Mouse (Mus musculus): ENCODE measurements around the gene Spast. TPM values are rescaled to one million over a fixed set of nuclear protein-coding genes. Genes with fewer than 3 reads are reported as not detected.
A peak's percentile ranks its signal among the peaks of the same experiment; 100 is the strongest.
"Not testable (repeated sequence)": the region's sequence is repeated elsewhere in the genome, so short reads cannot be mapped to it uniquely, and the experiment has no call there.

Spast gene
- polyA plus RNA-seq, 1 experiment from 2014 or later, result 27.5 TPM

DNA sequence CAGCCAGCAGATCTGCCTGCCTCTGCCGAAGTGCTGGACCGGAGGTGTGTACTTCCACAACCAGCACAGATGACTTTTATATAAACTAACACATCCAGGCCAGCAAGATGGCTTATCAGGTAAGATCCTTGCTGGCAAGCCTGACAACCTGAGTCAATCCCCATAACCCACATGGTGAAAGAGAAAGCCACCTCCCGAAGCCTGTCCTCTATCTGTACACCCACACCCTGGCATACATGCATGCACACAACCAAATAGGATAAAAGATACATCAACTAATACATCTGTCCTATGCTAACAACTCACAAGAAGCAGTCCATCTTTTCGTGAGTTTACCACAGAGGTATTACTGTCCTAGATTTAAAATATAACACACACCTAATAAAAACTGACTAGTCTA lies 34.7 kb upstream of the Spast start:
- Histone ChIP-seq H3K36me3 (peaks cover 56% of the 10 kb centered on the region), H3K27ac (no peak overlapping the region), H3K27me3 (no peaks in the 10 kb centered on the region), H3K9ac (replicated peaks) (no peak overlapping the region), H3K4me2 (replicated peaks) (no peak overlapping the region), H3K4me3 (replicated peaks) (no peak overlapping the region), H3K4me1 (replicated peaks) (no peaks in the 10 kb centered on the region), H3K9me3 (no peaks in the 10 kb centered on the region)
- ATAC-seq, result no peak
- 97% methylated on average over 4 of the region's 4 CpGs for WGBS

DNA sequence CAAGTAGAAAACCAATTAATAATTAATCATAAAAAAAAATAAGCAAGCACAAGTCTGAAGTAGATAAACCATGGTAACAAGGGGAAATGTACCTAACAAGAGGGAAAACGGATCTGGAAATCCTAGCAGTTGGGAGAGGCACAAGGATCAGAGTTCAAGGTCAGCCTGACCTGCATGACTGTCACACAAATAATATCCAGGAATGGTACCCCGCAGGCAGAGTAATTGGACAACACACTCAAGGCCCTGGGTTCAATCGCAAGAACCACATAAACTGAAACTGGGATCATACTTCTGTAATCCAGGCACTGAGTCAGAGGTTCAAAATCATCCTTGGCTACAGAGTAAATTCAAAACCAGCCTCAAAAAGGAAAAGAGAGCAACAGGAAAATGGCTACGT lies 33.2 kb upstream of the Spast start:
- H3K9me3 ChIP-seq, result no peaks in the 10 kb centered on the region
- H3K4me3 ChIP-seq (replicated peaks), result no peak overlapping the region
- no peaks in the 10 kb centered on the region for H3K27me3 ChIP-seq
- H3K4me2 ChIP-seq (replicated peaks), result no peak overlapping the region
- 94% methylated on average over 4 of the region's 4 CpGs for WGBS
- H3K9ac ChIP-seq (replicated peaks), result no peak overlapping the region
- no peak for ATAC-seq
- no peak overlapping the region for H3K27ac ChIP-seq
- H3K36me3 ChIP-seq, result peaks cover 54% of the 10 kb centered on the region
- no peaks in the 10 kb centered on the region for H3K4me1 ChIP-seq (replicated peaks)

- H3K27me3 ChIP-seq, result no peaks in the 10 kb centered on the region
- no peaks in the 10 kb centered on the region for H3K4me1 ChIP-seq (replicated peaks)
- WGBS, result 94% methylated on average over 1 of the region's 1 CpGs
- no peak for ATAC-seq
- no peak overlapping the region for H3K27ac ChIP-seq
- H3K4me2 ChIP-seq (replicated peaks), result no peak overlapping the region
- H3K4me3 ChIP-seq (replicated peaks), result no peak overlapping the region
- H3K9ac ChIP-seq (replicated peaks), result no peak overlapping the region
- no peaks in the 10 kb centered on the region for H3K9me3 ChIP-seq
- peaks cover 53% of the 10 kb centered on the region for H3K36me3 ChIP-seq
Observed at GRCm38 (mm10) chr17:74306021-74306420, 32.8 kb upstream of the Spast start.

GRCm38 (mm10) chr17:74315445-74316308 lies 23.1 kb upstream of the Spast start:
- Histone ChIP-seq H3K9me3 (no peaks in the 10 kb centered on the region), H3K4me1 (replicated peaks) (peaks cover 23% of the 10 kb centered on the region), H3K27ac (peak overlapping the region; percentile 92), H3K27me3 (no peaks in the 10 kb centered on the region), H3K36me3 (peaks cover 10% of the 10 kb centered on the region), H3K4me3 (replicated peaks) (peak overlapping the region; percentile 79), H3K9ac (replicated peaks) (peak overlapping the region; percentile 82), H3K4me2 (replicated peaks) (peak overlapping the region; percentile 85)
- ATAC-seq, result no peak
- WGBS, result under 1% methylated on average over 40 of the region's 45 CpGs

DNA sequence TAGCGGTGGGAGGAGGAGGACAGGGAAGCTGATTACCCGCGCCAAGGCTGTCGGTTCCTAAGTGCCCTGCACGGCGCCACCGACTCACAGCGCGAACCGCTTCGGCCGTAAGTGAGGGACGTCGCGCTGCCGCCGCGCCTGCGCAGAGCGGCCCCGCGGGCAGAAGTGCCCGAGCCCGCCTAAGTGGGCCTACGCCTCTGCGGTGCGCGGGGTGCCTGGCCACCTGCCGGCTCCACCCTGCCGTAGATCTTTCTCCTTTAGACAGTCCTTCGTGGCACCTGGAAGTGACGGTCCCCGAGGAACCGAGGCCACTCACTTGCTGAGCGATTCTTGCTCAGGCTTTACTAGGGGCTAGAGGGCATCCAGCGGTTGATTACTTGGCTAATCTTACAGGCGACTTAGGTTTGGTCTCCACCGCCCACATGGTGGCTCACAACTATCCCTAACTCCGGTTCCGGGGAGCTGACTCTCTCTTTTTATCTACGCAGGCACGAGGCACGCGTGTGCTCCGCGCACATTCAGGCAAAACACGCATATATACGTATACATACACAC lies 22.4 kb upstream of the Spast start:
- WGBS, result under 1% methylated on average over 47 of the region's 48 CpGs
- H3K9me3 ChIP-seq, result no peaks in the 10 kb centered on the region
- peak; percentile 97 for ATAC-seq
- H3K9ac ChIP-seq (replicated peaks), result peak overlapping the region; percentile 82
- peaks cover 10% of the 10 kb centered on the region for H3K36me3 ChIP-seq
- peaks cover 23% of the 10 kb centered on the region for H3K4me1 ChIP-seq (replicated peaks)
- H3K4me2 ChIP-seq (replicated peaks), result peak overlapping the region; percentile 85
- peak overlapping the region; percentile 79 for H3K4me3 ChIP-seq (replicated peaks)
- H3K27ac ChIP-seq, result peak overlapping the region; percentile 92
- no peaks in the 10 kb centered on the region for H3K27me3 ChIP-seq

- Histone ChIP-seq H3K4me3 (replicated peaks) (no peak overlapping the region), H3K27me3 (no peaks in the 10 kb centered on the region), H3K4me2 (replicated peaks) (no peak overlapping the region), H3K36me3 (0 out of 2 replicates have a peak, but pooled peaks cover 6% of the 10 kb centered on the region), H3K9me3 (no peaks in the 10 kb centered on the region), H3K4me1 (replicated peaks) (peaks cover 23% of the 10 kb centered on the region), H3K27ac (no peak overlapping the region), H3K9ac (replicated peaks) (no peak overlapping the region)
- ATAC-seq, result no peak
- 95% methylated on average over 6 of the region's 6 CpGs for WGBS
Observed at GRCm38 (mm10) chr17:74318721-74319120, 20.1 kb upstream of the Spast start.

DNA sequence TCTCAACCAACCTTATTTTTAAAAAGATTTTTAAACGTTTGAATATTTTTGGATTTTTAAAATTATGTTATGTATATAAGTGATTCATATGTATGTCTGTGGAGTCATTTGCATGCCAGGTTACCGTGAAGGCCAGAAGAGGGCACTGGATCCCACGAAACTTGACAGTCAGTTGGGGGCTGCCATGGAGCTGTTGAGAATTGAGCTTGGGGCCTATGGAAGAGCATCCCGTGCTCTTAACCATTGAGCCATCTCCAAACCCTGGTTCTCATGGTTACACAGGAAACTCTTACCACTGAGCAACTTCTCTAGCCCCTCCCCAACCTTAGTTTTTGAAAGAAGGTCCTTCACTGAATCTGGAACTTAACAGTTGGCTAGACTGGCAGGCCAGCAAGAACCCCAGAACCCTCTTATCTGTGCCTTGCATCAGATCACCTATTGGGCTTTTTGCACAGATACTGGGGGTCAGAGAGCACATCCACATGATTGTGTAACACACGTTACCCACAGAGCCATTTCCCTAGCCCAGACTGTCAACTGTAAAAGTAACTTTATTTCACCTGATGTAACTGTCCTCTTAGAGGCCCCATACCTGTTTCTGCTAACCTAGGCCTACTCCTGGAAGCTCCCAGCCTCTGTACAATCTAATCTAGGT lies 16.3 kb upstream of the Spast start:
- no peaks in the 10 kb centered on the region for H3K4me1 ChIP-seq (replicated peaks)
- no peaks in the 10 kb centered on the region for H3K9me3 ChIP-seq
- no peak for ATAC-seq
- H3K36me3 ChIP-seq, result no peaks in the 10 kb centered on the region
- WGBS, result 48% methylated on average over 5 of the region's 5 CpGs
- H3K4me2 ChIP-seq (replicated peaks), result no peak overlapping the region
- H3K4me3 ChIP-seq (replicated peaks), result no peak overlapping the region
- H3K27ac ChIP-seq, result no peak overlapping the region
- H3K9ac ChIP-seq (replicated peaks), result no peak overlapping the region
- H3K27me3 ChIP-seq, result no peaks in the 10 kb centered on the region

DNA sequence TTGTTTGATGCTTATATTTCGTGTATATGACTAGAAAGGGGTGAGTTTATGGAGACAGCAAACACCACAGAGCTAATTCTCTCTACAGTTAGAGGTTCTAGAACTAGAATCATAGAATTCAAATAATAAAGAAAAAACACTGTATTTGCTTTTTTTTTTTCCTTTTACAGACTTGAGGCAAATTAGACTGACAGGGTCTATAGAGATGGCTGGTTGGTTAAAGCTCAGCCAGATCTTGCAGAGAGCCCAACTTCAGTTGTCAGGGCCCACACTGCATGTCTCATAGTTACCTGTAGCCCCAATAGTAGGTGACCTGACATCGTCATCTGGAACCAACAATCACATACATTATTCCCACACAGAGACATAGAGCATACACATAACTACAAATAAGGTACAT lies 14.9 kb upstream of the Spast start, which contains the start of gene Dpy30:
Dpy30 (minus strand) TSS at position 101 of the 400 bp plus-strand sequence.
- WGBS, result 79% methylated on average over 2 of the region's 2 CpGs
- no peaks in the 10 kb centered on the region for H3K4me1 ChIP-seq (replicated peaks)
- H3K27ac ChIP-seq, result no peak within 1 kb of the TSS
- no peak within 1 kb of the TSS for H3K4me3 ChIP-seq (replicated peaks)
- no peaks in the 10 kb centered on the region for H3K27me3 ChIP-seq
- ATAC-seq, result no peak
- H3K9me3 ChIP-seq, result no peaks in the 10 kb centered on the region
- H3K4me2 ChIP-seq (replicated peaks), result no peak within 1 kb of the TSS
- H3K36me3 ChIP-seq, result no peaks in the 10 kb centered on the region
- H3K9ac ChIP-seq (replicated peaks), result no peak within 1 kb of the TSS

GRCm38 (mm10) chr17:74327195-74327594 lies 11.6 kb upstream of the Spast start:
- H3K36me3 ChIP-seq; H3K4me2 ChIP-seq (replicated peaks); H3K4me1 ChIP-seq (replicated peaks); ATAC-seq; H3K9me3 ChIP-seq; H3K4me3 ChIP-seq (replicated peaks); H3K27ac ChIP-seq; H3K27me3 ChIP-seq; H3K9ac ChIP-seq (replicated peaks): not testable (repeated sequence)
- 90% methylated on average over 7 of the region's 7 CpGs for WGBS

- WGBS, result 40% methylated on average over 2 of the region's 2 CpGs
- not testable (repeated sequence) for ATAC-seq; H3K4me2 ChIP-seq (replicated peaks)
Observed at GRCm38 (mm10) chr17:74328146-74328545, 10.6 kb upstream of the Spast start.

GRCm38 (mm10) chr17:74331049-74331676 lies 7.6 kb upstream of the Spast start:
- ATAC-seq, result no peak
- no peaks in the 10 kb centered on the region for H3K36me3 ChIP-seq
- H3K9ac ChIP-seq (replicated peaks), result no peak overlapping the region
- H3K4me1 ChIP-seq (replicated peaks), result no peaks in the 10 kb centered on the region
- H3K27ac ChIP-seq, result no peak overlapping the region
- no peaks in the 10 kb centered on the region for H3K27me3 ChIP-seq
- H3K4me2 ChIP-seq (replicated peaks), result no peak overlapping the region
- no peak overlapping the region for H3K4me3 ChIP-seq (replicated peaks)
- 84% methylated on average over 9 of the region's 9 CpGs for WGBS
- no peaks in the 10 kb centered on the region for H3K9me3 ChIP-seq

More at GRCm38 (mm10) chr17:74328146-74328545, 10.6 kb upstream of the Spast start:
- H3K36me3 ChIP-seq; H3K9me3 ChIP-seq; H3K4me3 ChIP-seq (replicated peaks); H3K27ac ChIP-seq; H3K4me1 ChIP-seq (replicated peaks); H3K27me3 ChIP-seq; H3K9ac ChIP-seq (replicated peaks): not testable (repeated sequence)

Data from midbrain, embryonic 13.5 days (tissue).